Mouse (Mus musculus) liver, embryonic 11.5 days (tissue): Measurements from ENCODE around the gene Ccm2. TPM values are rescaled to one million over a fixed set of nuclear protein-coding genes. Genes with fewer than 3 reads are reported as not detected.

ENCODE experiments used
- ATAC-seq: fragments of 200-750 bp; cut with Nextera tagmentation; replicated peaks from 2 replicates; pipeline ENCODE4 v1.8.0; 2017; ENCODE audit warnings: moderate number of reproducible peaks, mild to moderate bottlenecking, moderate TSS enrichment, moderate library complexity; ENCODE audit not compliant: low FRiP score
- DNase-seq: peaks from one replicate; pipeline ENCODE4 v3.0.0-alpha.2; 2017; ENCODE audit warnings: low spot score
- H3K27ac ChIP-seq: fragments of 300-500 bp; sonication (generic); 2 replicates; pipeline ENCODE4 v1.5.1; 2014; ENCODE audit warnings: mild to moderate bottlenecking, low read depth, low read length, control low read depth
- H3K27me3 ChIP-seq: fragments of 300-500 bp; sonication (generic); replicated peaks from 2 replicates; pipeline ENCODE4 v1.6.1; 2014; ENCODE audit warnings: low read length, mixed read lengths; ENCODE audit not compliant: control insufficient read depth, insufficient read depth
- H3K36me3 ChIP-seq: fragments of 300-500 bp; sonication (generic); 2 replicates; pipeline ENCODE4 v1.6.1; 2014; ENCODE audit warnings: mild to moderate bottlenecking, low read length, moderate library complexity, mixed read lengths; ENCODE audit not compliant: control insufficient read depth, insufficient read depth
- H3K4me1 ChIP-seq: fragments of 300-500 bp; sonication (generic); replicated peaks from 2 replicates; pipeline ENCODE4 v1.6.1; 2014; ENCODE audit warnings: low read length, mixed read lengths; ENCODE audit not compliant: control insufficient read depth, insufficient read depth
- H3K4me2 ChIP-seq: fragments of 300-500 bp; sonication (generic); 2 replicates; pipeline ENCODE4 v1.6.1; 2014; ENCODE audit warnings: mild to moderate bottlenecking, control low read depth, moderate library complexity
- H3K4me3 ChIP-seq: fragments of 300-500 bp; sonication (generic); 2 replicates; pipeline ENCODE4 v1.5.1; 2014; ENCODE audit warnings: low read depth, low read length, control low read depth
- H3K9ac ChIP-seq: fragments of 300-500 bp; sonication (generic); 2 replicates; pipeline ENCODE4 v1.6.1; 2014; ENCODE audit warnings: low read depth, low read length, control low read depth
- H3K9me3 ChIP-seq: fragments of 300-500 bp; sonication (generic); 2 replicates; pipeline ENCODE4 v1.6.1; 2016; ENCODE audit warnings: low read length, inconsistent platforms, mixed read lengths; ENCODE audit not compliant: control insufficient read depth
- WGBS: fragments of 180-500 bp; shearing (Covaris S2); extraction: QIAGEN DNeasy Blood & Tissue Kit; methylation state at CpG from one replicate; pipeline ENCODE4 v1.1.7; 2014; 5-methylcytosine and 5-hydroxymethylcytosine counted together
- polyA plus RNA-seq: library from polyadenylated mRNA; unstranded; fragments of >200 nt; fragmentation: Nextera tagmentation; extraction: Ambion mirVana; gene quantifications from 2 replicates; pipeline ENCODE4 v1.2.1, GENCODE M21; 2014

The Ccm2 gene
- polyA plus RNA-seq, 1 experiment from 2014 or later, result 82.1 TPM

DNA sequence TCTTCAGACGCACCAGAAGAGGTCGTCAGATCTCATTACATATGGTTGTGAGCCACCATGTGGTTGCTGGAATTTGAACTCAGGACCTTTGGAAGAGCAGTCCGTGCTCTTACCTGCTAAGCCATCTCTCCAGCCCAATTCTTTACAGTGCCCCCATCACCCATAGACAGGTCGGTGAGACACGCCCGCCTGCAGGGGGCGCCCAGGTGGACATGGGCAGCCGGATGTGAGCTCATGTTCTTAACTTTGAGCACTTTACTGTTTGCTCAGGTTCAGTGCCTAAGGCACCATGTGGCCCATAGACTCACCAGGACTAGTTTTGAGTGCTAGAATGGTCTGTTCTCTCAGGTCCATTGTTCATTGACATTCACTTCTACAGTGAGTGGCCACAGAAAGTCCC lies 89.5 kb downstream of the Ccm2 start:
- 59% methylated on average over 8 of the region's 8 CpGs for WGBS
- Histone ChIP-seq H3K9ac (no peak overlapping the region), H3K4me3 (no peak overlapping the region), H3K4me2 (no peak overlapping the region), H3K36me3 (no peaks in the 10 kb centered on the region), H3K9me3 (no peaks in the 10 kb centered on the region), H3K27ac (no peak overlapping the region), H3K4me1 (no peaks in the 10 kb centered on the region), H3K27me3 (no peaks in the 10 kb centered on the region)
- DNase-seq, result no peak
- ATAC-seq, result no peak

DNA sequence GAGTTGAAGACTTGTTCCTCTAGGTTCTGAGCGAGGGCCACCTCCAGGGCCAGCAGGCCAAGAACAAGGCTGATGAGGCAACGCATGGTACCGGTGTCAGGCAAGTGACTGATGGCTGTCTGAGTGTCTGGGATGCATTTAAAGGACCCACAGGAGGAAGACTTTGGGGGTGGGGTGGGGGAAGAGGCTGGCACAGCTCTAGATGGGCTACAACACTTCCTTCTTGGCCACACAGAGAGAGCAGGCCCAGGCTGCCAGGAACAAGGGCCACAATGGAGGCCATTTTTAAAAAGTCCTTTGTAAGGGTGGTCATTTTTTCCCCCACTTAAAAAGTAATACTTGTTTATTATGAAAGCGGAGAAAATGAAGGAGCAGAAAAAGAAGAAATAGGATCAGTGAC lies 91.8 kb downstream of the Ccm2 start, which contains the start of gene Wap:
Wap (minus strand) TSS at position 101 of the 400 bp plus-strand sequence.
- no peak for DNase-seq
- H3K4me1 ChIP-seq, result no peaks in the 10 kb centered on the region
- no peak for ATAC-seq
- H3K27ac ChIP-seq, result no peak within 1 kb of the TSS
- WGBS, result 82% methylated on average over 4 of the region's 4 CpGs
- no peaks in the 10 kb centered on the region for H3K9me3 ChIP-seq
- H3K4me2 ChIP-seq, result no peak within 1 kb of the TSS
- H3K36me3 ChIP-seq, result no peaks in the 10 kb centered on the region
- no peak within 1 kb of the TSS for H3K4me3 ChIP-seq
- no peak within 1 kb of the TSS for H3K9ac ChIP-seq
- H3K27me3 ChIP-seq, result no peaks in the 10 kb centered on the region

DNA sequence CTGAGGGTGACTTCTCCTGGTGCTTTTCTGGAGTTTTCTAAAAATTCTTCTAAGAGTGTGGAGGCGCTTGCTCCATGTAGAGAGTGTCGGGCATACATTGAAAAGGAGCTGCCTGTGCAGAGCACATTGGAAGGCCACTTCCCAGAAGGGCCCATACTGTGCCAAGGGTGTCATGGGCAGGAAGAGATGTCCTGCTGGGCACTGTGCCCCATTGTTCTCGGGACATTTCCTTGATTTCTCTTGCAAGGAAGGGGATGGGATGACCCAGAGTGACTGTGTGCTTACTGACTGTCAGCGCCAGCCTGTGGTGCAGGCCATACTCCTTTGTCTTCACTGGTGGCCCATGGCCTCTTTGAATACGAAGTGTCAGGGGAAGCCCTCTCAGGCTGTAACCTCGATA lies 92.4 kb downstream of the Ccm2 start:
- H3K4me2 ChIP-seq, result no peak overlapping the region
- no peak overlapping the region for H3K27ac ChIP-seq
- no peak overlapping the region for H3K9ac ChIP-seq
- H3K4me3 ChIP-seq, result no peak overlapping the region
- DNase-seq (no peak), ATAC-seq (no peak)
- H3K36me3 ChIP-seq, result no peaks in the 10 kb centered on the region
- no peaks in the 10 kb centered on the region for H3K9me3 ChIP-seq
- no peaks in the 10 kb centered on the region for H3K4me1 ChIP-seq
- WGBS, result 74% methylated on average over 6 of the region's 6 CpGs
- no peaks in the 10 kb centered on the region for H3K27me3 ChIP-seq

DNA sequence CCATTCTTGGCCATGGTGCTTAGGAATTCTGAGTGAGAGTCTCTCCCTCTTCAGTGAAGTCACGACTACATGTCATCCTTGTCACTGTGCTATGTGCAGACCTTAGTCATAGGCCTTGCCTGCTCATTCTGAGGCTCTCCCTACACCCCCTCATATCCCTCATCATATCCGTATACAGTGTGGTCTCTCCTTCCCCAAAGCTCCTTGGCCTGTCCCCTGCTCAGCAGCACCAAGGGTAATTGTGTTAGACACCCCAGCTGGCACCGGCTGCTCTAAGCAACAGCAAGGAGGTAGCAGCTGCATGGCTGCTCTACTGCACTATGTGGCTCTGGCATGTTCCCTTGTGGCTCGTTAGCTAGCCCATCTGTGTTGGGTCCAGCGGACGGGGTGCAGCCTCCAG lies 97.9 kb downstream of the Ccm2 start:
- DNase-seq (no peak), ATAC-seq (no peak)
- Histone ChIP-seq H3K27me3 (no peaks in the 10 kb centered on the region), H3K4me3 (no peak overlapping the region), H3K36me3 (no peaks in the 10 kb centered on the region), H3K9me3 (no peaks in the 10 kb centered on the region), H3K4me1 (no peaks in the 10 kb centered on the region), H3K9ac (no peak overlapping the region), H3K4me2 (no peak overlapping the region), H3K27ac (no peak overlapping the region)
- WGBS, result 79% methylated on average over 6 of the region's 6 CpGs

Other genes starting within 250 kb of the Ccm2 start
- 11.5 and 12.7 TPM in 2 replicates for gene Zmiz2, start 157.8 kb upstream of the Ccm2 start, polyA plus RNA-seq
- gene Ppia, start 131.4 kb upstream of the Ccm2 start, polyA plus RNA-seq, result 5,363 and 5,401 TPM in 2 replicates
- gene H2afv, start 102.4 kb upstream of the Ccm2 start, polyA plus RNA-seq, result 242 and 254 TPM in 2 replicates
- gene Purb, start 71.0 kb upstream of the Ccm2 start, polyA plus RNA-seq, result 13.2 and 13.7 TPM in 2 replicates
- 5.6 and 6.0 TPM in 2 replicates for gene Myo1g, start 25.9 kb upstream of the Ccm2 start, polyA plus RNA-seq
- gene Nacad, start 59.2 kb downstream of the Ccm2 start, polyA plus RNA-seq, result 2.9 and 3.6 TPM in 2 replicates
- 94.3 and 103 TPM in 2 replicates for gene Tbrg4, start 79.2 kb downstream of the Ccm2 start, polyA plus RNA-seq
- gene Wap, start 91.8 kb downstream of the Ccm2 start, polyA plus RNA-seq, result not detected in 2 replicates
- 0.34 and 0.53 TPM in 2 replicates for gene Ramp3, start 111.6 kb downstream of the Ccm2 start, polyA plus RNA-seq